Mouse (Mus musculus) brain, embryonic 14.5 days (tissue): ENCODE data around the gene Cd2bp2. TPM values are rescaled to one million over a fixed set of nuclear protein-coding genes. Genes with fewer than 3 reads are reported as not detected.

Experiments
- DNase-seq: peaks from one replicate; pipeline ENCODE4 v3.0.0-alpha.2; 2011; ENCODE audit warnings: low read depth
- CTCF ChIP-seq: fragments of 200-500 bp; IDR thresholded peaks from 2 replicates; pipeline ENCODE4 v1.5.1; 2012; ENCODE audit warnings: inconsistent platforms, mild to moderate bottlenecking, moderate library complexity, borderline replicate concordance; ENCODE audit not compliant: insufficient read depth, insufficient read length; ENCODE audit errors: extremely low read depth
- POLR2A ChIP-seq: fragments of 200-500 bp; IDR thresholded peaks from 2 replicates; pipeline ENCODE4 v1.6.1; 2012; ENCODE audit warnings: mild to moderate bottlenecking, inconsistent platforms, borderline replicate concordance; ENCODE audit not compliant: poor library complexity, insufficient read depth, insufficient read length, severe bottlenecking; ENCODE audit errors: extremely low read depth
- polyA plus RNA-seq: library from polyadenylated mRNA; depleted of rRNA; stranded (reverse); fragments of >200 nt; gene quantifications from 2 replicates; pipeline ENCODE4 v1.2.3, GENCODE M21; 2012

Gene Cd2bp2
- polyA plus RNA-seq, 1 experiment, result 117 TPM

DNA sequence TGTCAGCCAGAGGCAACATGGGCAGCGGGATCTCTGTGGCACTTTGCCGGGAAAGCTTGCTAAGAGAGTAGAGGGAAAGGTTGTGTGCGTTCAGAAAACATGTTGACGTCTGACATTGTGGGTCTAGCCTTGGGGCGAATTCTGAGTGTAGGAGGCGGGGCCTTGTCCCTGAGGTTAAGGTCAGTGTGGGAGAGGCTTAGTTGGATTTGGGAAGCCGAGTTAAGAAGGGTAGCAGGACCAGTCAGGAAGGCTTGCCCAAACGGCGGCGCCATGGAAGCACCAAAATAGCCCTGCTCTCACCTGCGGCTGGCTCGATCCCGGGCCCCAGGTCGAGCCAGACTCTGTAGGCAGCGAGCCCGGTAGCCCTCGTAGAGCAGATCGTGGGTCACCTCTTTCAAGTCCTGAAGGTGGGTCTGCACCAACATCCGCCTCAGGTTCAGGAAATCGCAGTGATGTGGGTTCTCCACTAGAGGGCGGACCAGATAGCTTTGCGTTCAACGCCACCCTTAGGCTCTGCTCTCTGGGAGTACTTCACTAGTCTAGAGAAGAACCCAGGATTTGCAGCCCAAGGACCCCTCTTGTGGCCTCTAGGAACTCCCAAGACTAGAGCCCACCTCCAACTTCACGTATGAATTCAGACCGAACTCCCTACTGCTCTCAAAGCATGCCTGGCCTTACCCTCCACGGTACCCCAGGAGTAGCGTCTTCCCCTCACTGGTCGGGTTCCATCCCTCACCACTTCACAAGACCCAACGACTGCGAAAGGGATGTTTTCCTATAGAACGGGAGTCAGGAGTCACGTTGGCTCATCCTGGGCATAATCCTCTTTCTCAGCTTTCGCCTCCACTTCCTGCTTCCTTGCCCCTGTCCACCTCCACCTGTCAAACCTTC is 19.4 kb upstream of the Cd2bp2 start:
- DNase-seq, result peak; percentile 69
- peak; percentile 88 for TF ChIP-seq CTCF
- no peak for TF ChIP-seq POLR2A

DNA sequence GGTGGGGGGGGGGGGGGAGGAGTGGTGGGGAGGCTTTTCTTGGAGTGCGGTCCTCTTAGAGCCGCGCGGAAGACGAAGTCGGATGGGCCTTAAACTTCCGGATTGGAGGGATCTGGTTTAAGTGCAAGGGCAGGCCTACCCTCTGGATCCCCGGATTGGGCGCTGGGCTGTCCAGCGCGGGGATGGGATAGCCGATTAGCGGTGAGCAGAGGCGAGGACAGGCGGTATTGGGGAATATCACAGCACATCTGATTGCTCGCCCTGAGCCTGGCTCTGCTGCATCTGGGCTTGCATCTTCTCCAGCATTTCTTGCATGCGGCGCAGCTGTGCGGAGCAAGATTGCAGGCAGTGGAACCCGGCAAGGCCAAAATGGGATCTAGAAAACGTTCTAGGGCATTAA is 18.7 kb upstream of the Cd2bp2 start:
- TF ChIP-seq CTCF (no peak), POLR2A (no peak)
- no peak for DNase-seq

DNA sequence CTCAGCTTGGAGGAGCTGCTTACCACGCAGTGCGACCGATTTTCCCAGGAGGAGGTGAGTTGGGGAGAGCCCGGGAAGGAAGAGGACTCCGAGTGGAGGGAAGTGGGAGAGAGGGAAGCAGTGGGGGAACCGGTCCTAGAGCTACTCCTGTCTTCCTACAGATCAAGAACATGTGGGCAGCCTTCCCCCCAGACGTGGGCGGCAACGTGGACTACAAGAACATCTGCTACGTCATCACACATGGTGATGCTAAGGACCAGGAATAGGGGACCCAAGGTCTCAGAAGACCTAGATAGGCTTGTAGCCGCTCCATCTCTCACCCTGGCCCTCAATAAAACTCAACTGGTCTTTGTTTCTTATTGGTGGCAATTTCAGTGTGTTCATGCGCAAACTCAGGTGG is 18.1 kb upstream of the Cd2bp2 start:
- DNase-seq, result no peak
- no peak for TF ChIP-seq POLR2A
- no peak for TF ChIP-seq CTCF

DNA sequence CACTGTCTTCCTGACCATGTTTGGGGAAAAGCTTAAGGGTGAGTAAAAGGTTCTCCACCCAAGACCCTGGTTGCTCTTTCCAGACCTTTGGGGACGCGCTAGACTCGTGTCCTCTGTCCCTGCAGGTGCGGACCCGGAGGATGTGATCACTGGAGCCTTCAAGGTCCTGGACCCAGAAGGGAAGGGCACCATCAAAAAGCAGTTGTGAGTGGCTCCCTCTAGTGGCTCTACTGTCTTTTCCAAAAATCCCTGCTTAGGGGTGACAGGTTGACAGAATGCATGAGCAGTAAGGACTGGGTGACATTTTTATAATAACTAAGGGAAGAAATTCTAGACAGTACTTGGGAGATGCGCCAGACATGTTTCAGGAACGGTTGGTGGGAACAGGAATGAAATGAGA is 17.6 kb upstream of the Cd2bp2 start:
- peak; percentile 69; the same call in 1 of the 2 replicates for TF ChIP-seq CTCF
- TF ChIP-seq POLR2A, result no peak
- DNase-seq, result peak; percentile 22

DNA sequence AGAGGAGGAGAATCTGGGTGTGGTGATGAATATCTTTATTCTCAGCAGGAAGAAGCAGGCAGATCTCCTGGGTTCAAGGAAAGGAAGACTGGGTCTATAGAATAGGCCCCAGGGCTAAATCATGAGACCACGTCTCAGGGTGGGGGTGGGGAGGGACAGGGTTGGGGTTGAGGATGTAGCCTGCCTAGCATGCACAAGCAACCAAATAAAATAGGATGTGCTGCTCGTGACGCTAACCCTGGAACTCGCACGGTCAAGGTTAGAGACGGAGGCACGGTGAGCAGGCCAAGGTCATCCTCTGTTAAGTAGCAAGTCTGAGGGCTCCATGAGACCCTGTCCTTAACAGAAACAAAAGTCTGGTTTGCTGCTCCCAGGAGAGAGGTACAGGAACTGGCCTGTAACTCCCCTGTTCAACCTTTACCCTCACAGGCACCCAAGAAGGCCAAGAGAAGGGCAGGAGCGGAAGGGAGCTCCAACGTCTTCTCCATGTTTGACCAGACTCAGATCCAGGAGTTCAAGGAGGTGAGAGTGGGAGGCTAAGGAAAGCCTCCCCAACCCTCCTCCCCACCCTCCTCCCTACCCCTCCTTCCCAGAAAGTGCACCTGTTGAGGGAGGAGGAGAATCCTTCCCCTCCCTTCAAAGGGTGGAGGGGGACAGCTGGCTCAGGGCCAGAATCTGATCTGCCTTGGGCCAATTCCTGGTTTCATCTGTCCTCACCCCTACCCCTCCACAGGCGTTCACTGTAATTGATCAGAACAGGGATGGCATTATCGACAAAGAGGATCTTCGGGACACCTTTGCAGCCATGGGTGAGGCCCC is 16.8 kb upstream of the Cd2bp2 start:
- TF ChIP-seq POLR2A (no peak), CTCF (no peak)

DNA sequence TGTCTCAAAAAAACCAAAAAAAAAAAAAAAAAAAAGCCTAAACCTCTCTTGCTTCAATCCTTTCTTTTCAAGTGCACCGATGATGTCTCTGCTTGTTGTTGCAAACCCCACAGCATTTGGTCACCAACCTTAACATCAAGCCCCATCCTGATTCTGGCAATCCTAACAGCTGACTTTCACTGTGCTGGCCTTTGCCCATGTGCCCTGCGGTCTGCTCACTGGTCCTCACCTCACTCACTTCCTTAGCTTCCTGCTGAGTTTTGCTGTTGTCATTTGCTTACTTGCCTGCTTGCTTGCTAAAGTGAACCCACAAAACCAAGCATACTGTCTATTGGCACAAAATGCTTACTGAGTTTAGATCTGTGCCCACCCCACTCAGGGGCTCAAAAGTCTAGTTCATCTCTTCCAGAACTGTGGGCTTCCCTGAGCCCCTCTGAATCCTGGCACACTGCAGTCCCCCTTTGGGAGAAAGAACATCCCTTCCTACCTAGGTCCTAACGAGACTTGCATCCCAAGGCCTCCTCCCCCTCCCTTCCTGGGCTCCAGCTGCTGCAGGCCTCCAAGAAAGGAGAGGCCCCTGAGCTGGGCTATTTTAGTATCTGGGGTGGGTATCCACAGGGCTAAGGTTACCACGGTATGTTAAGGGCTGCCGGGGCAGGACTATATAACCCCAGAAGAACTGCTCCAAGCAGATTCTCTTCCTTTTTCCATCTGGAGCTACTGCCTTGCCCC is 15.3 kb upstream of the Cd2bp2 start:
- no peak for TF ChIP-seq POLR2A
- TF ChIP-seq CTCF, result no peak
- DNase-seq, result no peak

More for the DNA sequence above, 16.8 kb upstream of the Cd2bp2 start:
- no peak for DNase-seq

DNA sequence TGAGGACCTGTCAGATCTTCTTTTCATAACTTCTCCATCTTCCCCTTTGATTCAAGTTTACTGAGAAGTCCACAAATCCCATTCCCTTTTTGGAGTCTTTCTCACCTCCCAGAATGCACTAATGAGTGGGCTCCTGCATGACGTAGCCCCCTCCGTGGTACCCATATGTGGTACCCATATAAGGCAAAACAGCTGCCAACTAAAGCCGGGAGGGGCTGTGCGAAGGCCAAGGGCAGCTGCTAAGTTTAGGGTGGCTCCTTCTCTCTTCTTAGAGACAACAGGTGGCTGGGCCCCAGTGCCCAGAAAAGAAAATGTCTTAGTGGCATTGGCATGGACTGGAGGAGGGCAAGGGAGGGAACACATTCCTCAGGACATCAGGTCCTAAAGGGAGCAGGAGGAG is 14.4 kb upstream of the Cd2bp2 start:
- no peak for TF ChIP-seq POLR2A
- TF ChIP-seq CTCF, result no peak
- DNase-seq, result no peak

DNA sequence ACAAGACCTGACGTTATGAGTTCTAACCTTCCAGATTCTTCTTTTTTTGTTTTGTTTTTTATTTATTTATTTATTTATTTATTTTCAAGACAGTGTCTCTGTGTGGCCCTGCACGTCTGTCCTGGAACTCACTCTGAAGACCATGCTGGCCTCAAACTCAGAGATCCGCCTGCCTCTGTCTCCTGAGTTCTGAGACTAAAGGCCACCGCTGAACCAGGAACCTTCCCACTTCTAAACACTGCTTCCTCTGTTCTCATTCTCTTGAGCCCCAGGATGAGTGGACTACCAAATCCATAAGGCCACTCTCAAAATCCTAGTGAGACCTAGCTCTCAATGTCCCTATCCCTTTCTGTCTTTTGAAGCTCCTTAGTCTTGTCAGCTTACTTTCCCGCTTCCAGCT is 14.0 kb upstream of the Cd2bp2 start:
- TF ChIP-seq POLR2A (no peak), CTCF (no peak)
- no peak for DNase-seq

DNA sequence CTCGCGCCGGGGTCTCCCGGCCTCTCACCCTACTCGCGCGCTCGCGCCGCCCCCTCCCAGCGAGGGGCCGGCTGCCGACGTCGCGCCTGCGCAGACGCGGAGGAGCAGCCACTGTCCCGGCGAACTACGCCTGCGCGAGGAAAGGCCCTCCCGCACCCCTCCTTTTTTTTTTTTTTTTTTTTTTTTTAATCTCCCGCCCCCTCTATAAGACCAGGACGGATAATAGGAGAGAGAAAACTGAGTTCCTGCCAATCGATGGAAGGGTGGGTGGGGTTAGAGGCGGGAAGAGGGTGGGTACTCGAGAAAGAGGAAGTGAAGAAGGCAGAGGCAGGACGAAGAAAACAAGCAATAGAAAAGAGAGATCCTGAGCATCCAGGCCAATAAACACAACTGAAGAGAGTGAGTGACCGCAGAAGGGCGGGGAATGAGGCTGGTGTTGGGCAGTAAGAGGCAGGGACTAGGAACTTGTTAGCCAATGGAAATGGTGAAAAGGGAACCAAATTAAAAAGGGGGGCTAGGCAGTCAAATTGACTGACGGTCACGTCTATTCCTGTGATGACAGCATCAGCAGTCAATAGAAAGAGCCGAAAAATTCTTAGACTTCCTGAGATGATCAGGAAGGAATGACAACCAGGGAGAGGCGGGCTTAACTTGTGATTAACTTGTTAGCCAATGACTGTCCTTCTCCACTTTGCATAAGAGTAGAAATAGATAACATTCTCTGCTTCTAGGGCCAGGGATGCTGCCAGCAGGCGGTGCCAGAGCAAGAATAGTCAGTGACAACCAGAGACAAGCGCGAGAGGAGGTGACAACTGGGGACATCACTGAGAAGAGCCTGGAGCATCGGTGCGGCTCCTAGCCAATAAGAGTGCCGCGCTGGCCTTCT is 12.9 kb upstream of the Cd2bp2 start, which contains the start of gene Mylpf:
Gene Mylpf (plus strand): TSS at position 338 of the 886 bp plus-strand sequence.
- TF ChIP-seq CTCF, result peak; percentile 56; the same call in 1 of the 2 replicates
- peak; percentile 77 for TF ChIP-seq POLR2A
- DNase-seq, result peak; percentile 100

DNA sequence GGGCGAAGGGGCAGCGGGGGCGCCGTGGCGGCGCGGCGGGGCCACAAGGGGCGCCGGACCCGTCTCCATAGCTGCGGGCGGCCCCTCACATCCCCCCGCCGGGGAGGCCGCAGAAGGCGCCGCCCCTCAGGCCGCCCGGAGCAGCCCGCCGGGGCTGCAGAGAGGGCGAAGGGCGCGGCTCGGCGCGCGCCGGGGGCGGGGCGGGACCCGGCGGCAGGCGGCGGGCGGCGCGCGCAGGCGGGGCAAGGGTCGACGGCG is 12.4 kb upstream of the Cd2bp2 start, which contains the start of gene Tbc1d10b:
Gene Tbc1d10b (minus strand): TSS at position 174 of the 258 bp plus-strand sequence.
- DNase-seq, result no peak
- TF ChIP-seq POLR2A (no peak), CTCF (no peak)
